Mouse (Mus musculus) liver, adult (tissue): Measurements from ENCODE around the gene Cnot3.

Experiments
- GATA4 ChIP-seq: IDR thresholded peaks from 2 replicates; pipeline ENCODE4 v1.6.1; 2014; ENCODE audit warnings: mild to moderate bottlenecking, low read length; ENCODE audit not compliant: insufficient replicate concordance

Cnot3 gene

GRCm38 (mm10) chr7:3707027-3707426 is 62.0 kb downstream of the Cnot3 start:
- TF ChIP-seq GATA4, result no peak

DNA sequence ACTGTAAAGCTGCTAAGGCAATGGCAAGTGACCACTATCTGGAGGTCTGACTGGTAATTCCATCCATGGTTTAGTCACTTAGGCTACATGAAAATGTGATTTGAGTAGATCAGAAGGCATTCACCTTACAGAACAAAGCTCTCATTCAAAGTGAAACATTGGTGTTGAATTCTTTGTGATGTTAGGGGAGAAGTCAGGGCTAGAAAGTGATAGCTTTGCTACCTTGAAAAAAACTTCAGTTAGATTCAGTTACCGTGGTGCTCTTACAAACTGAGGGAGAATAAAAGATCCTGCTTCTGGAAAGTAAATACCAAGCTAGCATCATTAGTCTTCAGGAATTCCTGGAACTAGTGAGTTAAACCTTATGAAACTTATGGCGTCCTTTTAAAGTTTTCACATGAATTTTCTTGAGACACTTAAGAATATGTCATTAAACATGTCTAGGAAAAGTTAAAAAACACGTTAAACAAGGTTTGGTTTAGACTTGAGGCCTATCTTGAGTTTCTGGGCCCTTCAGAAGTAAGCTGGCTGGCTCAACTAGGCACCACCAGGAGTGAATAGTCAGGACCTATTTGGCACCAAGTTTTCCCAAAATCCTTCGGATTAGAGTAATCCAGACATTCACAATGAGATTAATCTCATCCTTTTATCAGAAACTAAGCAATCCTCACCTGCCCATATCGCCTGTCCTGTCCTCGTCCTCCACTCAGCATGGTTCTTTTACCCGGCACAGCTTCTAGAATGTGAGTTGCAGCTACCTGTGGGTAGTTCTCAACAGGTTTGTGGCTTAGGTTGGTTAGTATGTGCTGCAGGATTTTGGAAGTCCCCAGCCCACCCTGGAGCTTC is 62.7 kb downstream of the Cnot3 start:
- no peak for TF ChIP-seq GATA4

DNA sequence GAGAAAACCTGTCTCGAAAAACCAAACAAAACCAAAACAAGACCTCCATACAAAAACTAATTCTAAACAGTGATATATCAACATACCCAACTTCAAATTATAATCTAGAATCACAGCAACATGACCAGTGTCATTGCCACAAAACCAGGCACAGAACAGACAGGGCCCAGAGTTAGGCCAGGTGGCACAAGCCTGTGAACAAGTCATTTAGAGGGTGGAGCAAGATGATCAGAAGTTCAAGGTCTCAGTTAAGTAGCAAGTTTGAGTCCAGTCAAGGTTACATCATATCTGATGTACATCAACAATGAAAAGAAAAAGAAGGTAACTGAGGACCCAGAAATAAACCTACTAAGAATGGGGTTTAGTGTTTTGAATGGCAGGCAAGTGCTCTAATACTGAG is 63.9 kb downstream of the Cnot3 start:
- TF ChIP-seq GATA4, result no peak
